Mouse (Mus musculus) kidney, adult 2 months (tissue): ENCODE data around the gene Ppm1h. TPM values are rescaled to one million over a fixed set of nuclear protein-coding genes. Genes with fewer than 3 reads are reported as not detected.

Experiments used
- DNase-seq: peaks from one replicate; pipeline ENCODE4 v3.0.0; 2021
- H3K27ac ChIP-seq: fragments of 200-500 bp; 2 replicates; pipeline ENCODE4 v1.5.1; 2012; ENCODE audit warnings: low read depth, low read length, control low read depth, inconsistent platforms; ENCODE audit not compliant: insufficient read depth
- H3K27me3 ChIP-seq: fragments of 200-500 bp; replicated peaks from 2 replicates; pipeline ENCODE4 v1.6.1; 2012; ENCODE audit warnings: mild to moderate bottlenecking, moderate library complexity, low read length, inconsistent platforms; ENCODE audit not compliant: control insufficient read depth, insufficient read depth
- H3K36me3 ChIP-seq: fragments of 200-500 bp; 2 replicates; pipeline ENCODE4 v1.6.1; 2012; ENCODE audit warnings: mild to moderate bottlenecking, moderate library complexity, low read length, inconsistent platforms; ENCODE audit not compliant: control insufficient read depth, insufficient read depth
- H3K4me1 ChIP-seq: fragments of 200-500 bp; 2 replicates; pipeline ENCODE4 v1.6.1; 2011; ENCODE audit warnings: low read length; ENCODE audit not compliant: control insufficient read depth, insufficient read depth
- H3K4me3 ChIP-seq: fragments of 200-500 bp; 2 replicates; pipeline ENCODE4 v1.5.1; 2011; ENCODE audit warnings: mild to moderate bottlenecking, low read depth, low read length, control low read depth; ENCODE audit not compliant: insufficient read depth
- CTCF ChIP-seq: fragments of 200-500 bp; conservative IDR thresholded peaks from 2 replicates; pipeline ENCODE4 v1.5.1; 2011; ENCODE audit warnings: low read depth, mild to moderate bottlenecking, control low read depth, low read length, moderate library complexity, mixed read lengths; ENCODE audit not compliant: insufficient read depth, insufficient read length
- POLR2A ChIP-seq: fragments of 200-500 bp; IDR thresholded peaks from one replicate; pipeline ENCODE4 v1.6.1; 2011; ENCODE audit warnings: low read depth, low read length, control low read depth
- WGBS: fragments of 180-500 bp; shearing (Covaris S2); methylation state at CpG from one replicate; pipeline ENCODE4 v1.1.7; 2018; 5-methylcytosine and 5-hydroxymethylcytosine counted together
- polyA plus RNA-seq: library from polyadenylated mRNA; depleted of rRNA; stranded (reverse); fragments of >200 nt; gene quantifications from 2 replicates; pipeline ENCODE4 v1.2.3, GENCODE M21; 2012

The Ppm1h gene
- polyA plus RNA-seq, 1 experiment, result 27.1 TPM

DNA sequence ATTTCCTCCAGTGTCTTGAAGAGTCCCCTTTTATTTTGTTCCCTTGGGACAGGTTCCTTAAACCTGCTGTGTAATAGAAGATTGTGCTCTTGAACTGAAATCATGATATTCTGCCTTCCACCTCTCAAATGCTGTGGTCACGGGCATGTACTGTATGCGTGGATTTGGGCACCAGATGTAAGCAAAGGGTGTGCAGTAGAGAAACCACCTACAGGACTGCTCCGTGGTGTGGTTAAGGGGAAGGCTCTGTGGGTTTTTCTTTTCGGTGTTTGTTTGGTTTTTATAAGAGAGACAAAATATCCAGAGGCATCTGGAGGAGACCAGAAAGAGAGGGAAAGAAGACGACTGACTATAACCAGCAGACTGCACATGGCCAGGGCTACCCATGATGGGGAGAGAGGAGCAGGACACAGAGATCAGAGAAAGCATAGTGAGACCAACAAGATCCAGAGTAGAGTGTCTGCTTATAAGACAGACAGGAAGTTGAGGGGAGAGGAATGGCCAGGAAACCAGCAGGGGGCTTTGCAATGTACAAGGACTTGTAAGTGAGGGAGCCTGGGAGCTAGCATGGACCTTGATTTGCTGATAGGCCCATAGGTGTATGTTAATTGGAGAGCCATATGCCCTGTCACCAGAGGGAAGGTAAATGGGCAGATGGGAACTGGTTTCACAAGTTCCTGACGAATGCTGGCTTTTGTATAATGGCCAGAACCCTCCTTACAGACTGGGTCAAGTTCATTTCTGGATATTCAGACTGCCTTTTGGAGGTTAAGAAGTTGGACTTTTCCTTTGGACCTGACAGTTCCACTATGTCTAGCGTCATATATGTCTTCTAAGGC, 82.1 kb downstream of the Ppm1h start:
- peak; percentile 58 for DNase-seq
- 68% methylated on average over 7 of the region's 7 CpGs for WGBS
- TF ChIP-seq CTCF, result no peak
- no peaks in the 10 kb centered on the region for H3K27me3 ChIP-seq
- H3K36me3 ChIP-seq, result no peaks in the 10 kb centered on the region
- H3K27ac ChIP-seq, result peak overlapping the region; percentile 71
- no peak overlapping the region for H3K4me3 ChIP-seq
- peaks cover 23% of the 10 kb centered on the region for H3K4me1 ChIP-seq

DNA sequence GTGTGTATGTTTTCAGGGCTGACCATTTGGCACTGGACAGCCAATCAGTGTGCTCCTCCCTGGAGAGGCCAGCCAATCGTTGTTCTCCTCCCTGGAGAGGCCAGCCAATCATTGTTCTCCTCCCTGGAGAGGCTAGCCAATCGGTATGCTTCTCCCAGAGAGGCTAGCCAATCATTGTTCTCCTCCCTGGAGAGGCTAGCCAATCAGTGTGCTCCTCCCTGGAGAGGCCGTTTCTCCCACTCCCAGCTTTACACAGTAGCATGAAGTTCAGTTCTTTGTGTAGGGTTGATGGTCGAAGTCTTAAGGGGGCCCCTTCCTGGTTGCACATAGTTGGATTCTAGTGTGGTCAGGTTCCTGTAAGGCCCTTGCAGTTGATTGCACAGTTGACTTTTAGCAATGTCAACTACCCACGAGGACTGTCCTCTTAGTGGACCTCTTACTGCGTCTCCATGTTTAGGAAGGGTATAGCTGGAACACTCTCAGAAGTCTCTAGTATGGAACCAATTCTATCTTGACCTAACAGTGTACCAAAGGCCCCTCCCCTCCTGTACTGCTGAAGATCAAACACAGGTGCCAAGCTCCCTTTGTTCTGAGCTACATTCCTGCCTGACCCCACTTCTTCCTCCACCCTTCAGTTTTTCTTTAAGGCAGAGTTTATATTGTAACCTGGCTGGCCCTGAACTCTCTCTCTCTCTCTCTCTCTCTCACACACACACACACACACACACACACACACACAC, 84.4 kb downstream of the Ppm1h start:
- no peak for TF ChIP-seq POLR2A
- no peak for TF ChIP-seq CTCF
- Histone ChIP-seq H3K4me1 (peaks cover 32% of the 10 kb centered on the region), H3K36me3 (no peaks in the 10 kb centered on the region), H3K4me3 (no peak overlapping the region), H3K27me3 (no peaks in the 10 kb centered on the region), H3K27ac (no peak overlapping the region)
- WGBS, result 73% methylated on average over 6 of the region's 6 CpGs
- DNase-seq, result no peak

DNA sequence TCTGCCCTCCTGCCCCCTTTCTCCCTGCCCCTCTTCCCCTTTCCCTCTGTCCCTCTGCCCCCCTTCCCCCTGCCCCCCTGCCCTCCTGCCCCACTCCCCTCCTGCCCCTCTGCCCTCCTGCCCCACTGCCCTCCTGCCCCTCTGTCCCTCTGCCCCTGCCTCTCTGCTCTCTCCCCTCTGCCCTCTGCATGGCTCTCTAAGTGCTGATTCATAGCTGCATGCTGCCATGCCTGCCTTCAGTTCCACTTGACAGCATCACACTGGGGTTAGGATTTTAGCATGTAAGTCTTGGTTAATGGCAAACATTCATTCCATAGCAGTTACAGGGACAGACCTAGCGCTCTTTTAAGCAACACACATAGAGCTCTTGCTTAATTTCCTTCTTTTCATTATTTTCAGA, 85.0 kb downstream of the Ppm1h start:
- Histone ChIP-seq H3K4me1 (peaks cover 32% of the 10 kb centered on the region), H3K27me3 (no peaks in the 10 kb centered on the region), H3K27ac (no peak overlapping the region), H3K4me3 (no peak overlapping the region), H3K36me3 (no peaks in the 10 kb centered on the region)
- 27% methylated on average over 1 of the region's 1 CpGs for WGBS
- peak; percentile 76 for DNase-seq
- no peak for TF ChIP-seq CTCF

DNA sequence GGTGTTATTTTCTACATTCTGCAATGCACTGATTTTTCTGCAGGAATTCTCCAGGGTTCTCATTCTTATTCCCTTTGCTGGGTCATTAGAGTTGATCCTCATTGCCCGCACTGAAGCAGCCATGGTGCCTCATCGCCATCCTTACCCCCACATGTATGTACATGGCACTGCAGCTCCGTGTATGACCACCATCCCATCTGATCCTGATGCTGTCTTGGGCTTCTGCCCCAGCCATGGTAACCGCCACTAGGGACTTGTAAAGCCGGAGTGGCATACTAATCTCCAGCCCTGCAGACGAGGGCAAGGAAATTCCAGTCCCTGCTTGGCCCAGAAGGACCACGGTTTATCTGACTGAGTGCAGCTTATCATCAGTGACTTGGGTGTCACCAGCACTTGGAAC, 86.1 kb downstream of the Ppm1h start:
- Histone ChIP-seq H3K4me3 (no peak overlapping the region), H3K36me3 (no peaks in the 10 kb centered on the region), H3K27ac (no peak overlapping the region), H3K27me3 (no peaks in the 10 kb centered on the region), H3K4me1 (peaks cover 31% of the 10 kb centered on the region)
- no peak for DNase-seq
- WGBS, result 68% methylated on average over 7 of the region's 7 CpGs
- TF ChIP-seq CTCF (no peak), POLR2A (no peak)

DNA sequence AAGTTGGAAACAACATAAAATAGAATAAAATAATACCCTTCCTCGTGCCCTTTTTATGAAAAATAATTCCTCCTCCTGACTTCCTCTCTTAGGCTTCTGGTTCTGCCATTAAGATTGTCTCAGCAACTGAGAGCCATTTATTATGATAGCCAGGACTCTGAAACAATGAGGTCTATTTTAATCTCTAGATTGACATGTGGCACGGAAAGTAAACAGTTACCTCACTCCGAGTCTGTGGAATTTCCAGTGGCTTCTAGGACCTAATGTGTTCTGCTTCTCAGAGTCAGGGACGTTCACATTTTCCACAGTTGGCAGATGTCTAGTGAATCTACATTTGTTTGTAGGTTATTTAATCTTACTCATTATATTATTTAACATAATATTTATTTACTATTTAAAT, 87.0 kb downstream of the Ppm1h start:
- Histone ChIP-seq H3K4me3 (no peak overlapping the region), H3K27ac (no peak overlapping the region), H3K27me3 (no peaks in the 10 kb centered on the region), H3K36me3 (no peaks in the 10 kb centered on the region), H3K4me1 (peaks cover 29% of the 10 kb centered on the region)
- DNase-seq, result no peak
- TF ChIP-seq CTCF (no peak), POLR2A (no peak)
- WGBS, result 31% methylated on average over 4 of the region's 4 CpGs

DNA sequence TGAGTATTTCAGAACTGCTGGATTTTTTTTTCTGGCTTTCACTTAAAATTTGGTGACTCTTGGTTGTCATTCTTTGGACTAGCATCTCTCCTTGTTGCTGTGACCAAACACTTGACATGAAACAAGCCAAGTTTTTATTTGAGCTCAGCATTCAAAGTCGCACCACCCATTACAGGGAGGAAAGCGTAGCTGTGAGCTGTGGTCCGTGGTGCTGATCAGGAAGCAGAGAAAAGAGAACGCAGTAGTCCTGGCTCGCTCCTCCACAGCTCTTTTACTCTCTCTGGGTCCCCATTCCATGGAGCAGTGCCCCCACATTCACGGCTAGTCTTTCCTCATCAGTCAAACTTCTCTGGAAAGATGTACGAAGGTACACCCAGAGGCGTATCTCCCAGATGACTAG, 87.4 kb downstream of the Ppm1h start:
- TF ChIP-seq CTCF, result no peak
- no peak for TF ChIP-seq POLR2A
- Histone ChIP-seq H3K27ac (peak overlapping the region; percentile 42; the same call in 1 of the 2 replicates), H3K27me3 (no peaks in the 10 kb centered on the region), H3K36me3 (no peaks in the 10 kb centered on the region), H3K4me3 (no peak overlapping the region), H3K4me1 (peaks cover 24% of the 10 kb centered on the region)
- DNase-seq, result peak; percentile 44
- WGBS, result 44% methylated on average over 8 of the region's 8 CpGs

DNA sequence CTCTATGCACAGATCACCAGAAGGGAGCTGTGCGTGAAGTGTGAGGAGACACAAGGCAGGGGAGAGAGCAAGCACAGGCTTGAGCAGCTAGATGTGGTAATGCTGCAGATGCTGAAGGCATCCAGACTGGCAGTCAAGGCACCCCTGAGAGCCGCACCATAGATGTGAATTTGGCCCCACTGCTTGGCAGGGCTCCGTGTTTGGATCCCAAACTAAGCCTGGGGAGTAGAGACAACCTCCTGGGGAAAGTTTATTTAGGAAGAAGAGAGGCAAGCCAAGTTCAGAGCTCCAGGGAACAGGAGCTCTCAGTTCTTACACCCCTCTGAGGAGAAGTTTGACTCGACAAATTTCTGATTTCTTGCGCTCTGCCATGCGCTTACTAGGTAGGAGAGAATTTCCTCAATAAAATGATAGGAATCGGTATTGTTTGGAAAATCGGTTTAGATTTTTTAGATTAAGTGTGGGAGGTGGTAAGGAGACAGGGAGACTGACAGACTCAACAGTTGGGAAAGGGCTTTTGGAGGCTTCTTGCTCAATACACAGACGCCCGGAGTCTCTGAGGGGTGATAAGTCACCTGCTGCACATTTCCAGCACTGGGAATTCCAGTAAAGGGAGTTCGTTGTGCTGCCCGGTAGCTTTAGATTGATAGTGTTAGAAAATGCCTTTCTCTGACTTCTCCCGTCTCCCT, 89.8 kb downstream of the Ppm1h start:
- no peaks in the 10 kb centered on the region for H3K36me3 ChIP-seq
- no peak overlapping the region for H3K4me3 ChIP-seq
- WGBS, result 64% methylated on average over 13 of the region's 13 CpGs
- DNase-seq, result no peak
- H3K27me3 ChIP-seq, result no peaks in the 10 kb centered on the region
- H3K27ac ChIP-seq, result 0 out of 2 replicates have a peak overlapping the region, but pooled peaks have one; percentile 13
- TF ChIP-seq CTCF, result no peak
- TF ChIP-seq POLR2A, result no peak
- peaks cover 15% of the 10 kb centered on the region for H3K4me1 ChIP-seq
